Mouse (Mus musculus) limb, embryonic 15.5 days (tissue): Measurements from ENCODE around the gene Apoa4. TPM values are rescaled to one million over a fixed set of nuclear protein-coding genes. Genes with fewer than 3 reads are reported as not detected.

ENCODE experiments used
- polyA plus RNA-seq: library from polyadenylated mRNA; unstranded; fragments of >200 nt; fragmentation: Nextera tagmentation; extraction: Ambion mirVana; gene quantifications from 2 replicates; pipeline ENCODE4 v1.2.1, GENCODE M21; 2015

The Apoa4 gene
- polyA plus RNA-seq, 1 experiment from 2014 or later: not detected

Other genes with a start within 250 kb of the Apoa4 start
- 182 and 188 TPM in 2 replicates for gene Pafah1b2, start 228.0 kb upstream of the Apoa4 start, polyA plus RNA-seq
- 10.6 and 11.8 TPM in 2 replicates for gene Sik3, start 227.9 kb upstream of the Apoa4 start, polyA plus RNA-seq
- 4.1 and 14.1 TPM in 2 replicates for gene Apoa1, start 12.1 kb upstream of the Apoa4 start, polyA plus RNA-seq
- gene Apoc3, start 5.1 kb upstream of the Apoa4 start, polyA plus RNA-seq: not detected in 2 replicates
- gene Apoa5, start 27.9 kb downstream of the Apoa4 start, polyA plus RNA-seq: not detected in 2 replicates
- 56.6 and 60.0 TPM in 2 replicates for gene Zpr1, start 32.4 kb downstream of the Apoa4 start, polyA plus RNA-seq
- 19.9 and 23.5 TPM in 2 replicates for gene Bud13, start 42.3 kb downstream of the Apoa4 start, polyA plus RNA-seq
- gene 4931429L15Rik, start 79.3 kb downstream of the Apoa4 start, polyA plus RNA-seq: not detected in 2 replicates